Mouse (Mus musculus) embryonic facial prominence, embryonic 13.5 days (tissue): ENCODE measurements around the gene Mgat1. TPM values are rescaled to one million over a fixed set of nuclear protein-coding genes. Genes with fewer than 3 reads are reported as not detected.

Source experiments
- ATAC-seq: fragments of 200-750 bp; cut with Nextera tagmentation; 2 replicates; pipeline ENCODE4 v1.8.0; 2017; ENCODE audit warnings: low read depth; ENCODE audit not compliant: insufficient number of reproducible peaks, insufficient read depth, low FRiP score, low TSS enrichment
- H3K27ac ChIP-seq: fragments of 300-500 bp; sonication (generic); 2 replicates; pipeline ENCODE4 v1.5.1; 2015; ENCODE audit warnings: moderate library complexity, mild to moderate bottlenecking, inconsistent platforms
- H3K27me3 ChIP-seq: fragments of 300-500 bp; sonication (generic); 2 replicates; pipeline ENCODE4 v1.6.1; 2015; ENCODE audit warnings: mild to moderate bottlenecking, inconsistent platforms
- H3K36me3 ChIP-seq: fragments of 300-500 bp; sonication (generic); 2 replicates; pipeline ENCODE4 v1.6.1; 2015; ENCODE audit warnings: mild to moderate bottlenecking, inconsistent platforms
- H3K4me1 ChIP-seq: fragments of 300-500 bp; sonication (generic); 2 replicates; pipeline ENCODE4 v1.6.1; 2015; ENCODE audit warnings: inconsistent platforms
- H3K4me2 ChIP-seq: fragments of 300-500 bp; sonication (generic); 2 replicates; pipeline ENCODE4 v1.6.1; 2015; ENCODE audit warnings: moderate library complexity, mild to moderate bottlenecking, inconsistent platforms
- H3K4me3 ChIP-seq: fragments of 300-500 bp; sonication (generic); 2 replicates; pipeline ENCODE4 v1.5.1; 2015; ENCODE audit warnings: mild to moderate bottlenecking, inconsistent platforms
- H3K9ac ChIP-seq: fragments of 300-500 bp; sonication (generic); 2 replicates; pipeline ENCODE4 v1.6.1; 2015; ENCODE audit warnings: mild to moderate bottlenecking, inconsistent platforms
- H3K9me3 ChIP-seq: fragments of 300-500 bp; sonication (generic); 2 replicates; pipeline ENCODE4 v1.6.1; 2016; ENCODE audit warnings: inconsistent platforms
- WGBS: fragments of 180-500 bp; shearing (Covaris S2); methylation state at CpG from one replicate; pipeline ENCODE4 v1.1.7; 2015; ENCODE audit warnings: mixed read lengths; 5-methylcytosine and 5-hydroxymethylcytosine counted together
- polyA plus RNA-seq: library from polyadenylated mRNA; unstranded; fragments of >200 nt; fragmentation: Nextera tagmentation; extraction: Ambion mirVana; gene quantifications from 2 replicates; pipeline ENCODE4 v1.2.1, GENCODE M21; 2015

Mgat1 gene
- polyA plus RNA-seq, 1 experiment from 2014 or later: 53.5 TPM

DNA sequence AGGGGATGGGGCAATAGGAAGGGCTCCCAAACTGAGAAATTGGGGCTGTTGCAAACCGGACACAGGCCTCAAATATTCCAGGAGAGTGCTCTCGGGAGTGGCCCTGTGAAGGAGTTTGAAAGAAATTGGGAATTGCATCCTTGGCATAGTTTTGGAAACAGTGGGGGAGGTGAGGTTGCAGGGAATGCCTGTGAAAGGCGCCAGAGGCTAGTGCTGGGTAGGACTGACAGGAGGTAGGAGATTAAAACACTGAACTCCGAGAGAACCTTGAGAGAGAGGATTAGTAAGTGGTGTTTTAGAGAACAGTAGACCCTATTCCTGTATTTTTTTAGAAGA, 572 bp downstream of the Mgat1 start:
- peak overlapping the region; percentile 53 for H3K4me3 ChIP-seq
- H3K36me3 ChIP-seq: no peaks in the 10 kb centered on the region
- peak overlapping the region; percentile 97 for H3K27ac ChIP-seq
- peaks cover 25% of the 10 kb centered on the region for H3K4me1 ChIP-seq
- H3K9me3 ChIP-seq: no peaks in the 10 kb centered on the region
- WGBS: 0% methylated on average over 4 of the region's 4 CpGs
- H3K4me2 ChIP-seq: peak overlapping the region; percentile 62
- no peak for ATAC-seq
- H3K9ac ChIP-seq: peak overlapping the region; percentile 70
- no peaks in the 10 kb centered on the region for H3K27me3 ChIP-seq

DNA sequence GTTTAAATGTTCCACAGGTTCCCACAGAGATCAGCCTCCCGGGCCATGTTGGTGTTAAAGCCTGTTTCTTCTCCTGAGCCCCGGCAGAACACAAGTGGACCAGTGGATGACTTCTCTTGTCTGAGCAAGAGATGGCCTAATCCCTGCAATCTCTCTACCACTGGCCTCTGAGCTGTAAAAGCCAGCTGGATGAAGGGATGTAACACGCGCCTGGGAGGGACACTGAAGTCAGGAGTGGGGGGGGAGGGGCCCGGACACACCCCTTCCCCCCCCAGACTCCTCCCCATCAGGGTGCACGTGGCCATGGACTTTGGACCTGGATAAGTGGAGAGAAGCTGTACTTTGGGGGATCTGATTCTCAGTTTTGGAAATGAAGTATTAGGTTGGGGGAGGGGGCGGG, 1.2 kb downstream of the Mgat1 start:
- WGBS: 15% methylated on average over 7 of the region's 7 CpGs
- ATAC-seq: no peak
- H3K4me3 ChIP-seq: peak overlapping the region; percentile 53
- peak overlapping the region; percentile 62 for H3K4me2 ChIP-seq
- H3K36me3 ChIP-seq: no peaks in the 10 kb centered on the region
- peaks cover 31% of the 10 kb centered on the region for H3K4me1 ChIP-seq
- H3K9me3 ChIP-seq: no peaks in the 10 kb centered on the region
- no peaks in the 10 kb centered on the region for H3K27me3 ChIP-seq
- H3K27ac ChIP-seq: peak overlapping the region; percentile 97
- 0 out of 2 replicates have a peak overlapping the region, but pooled peaks have one; percentile 70 for H3K9ac ChIP-seq

DNA sequence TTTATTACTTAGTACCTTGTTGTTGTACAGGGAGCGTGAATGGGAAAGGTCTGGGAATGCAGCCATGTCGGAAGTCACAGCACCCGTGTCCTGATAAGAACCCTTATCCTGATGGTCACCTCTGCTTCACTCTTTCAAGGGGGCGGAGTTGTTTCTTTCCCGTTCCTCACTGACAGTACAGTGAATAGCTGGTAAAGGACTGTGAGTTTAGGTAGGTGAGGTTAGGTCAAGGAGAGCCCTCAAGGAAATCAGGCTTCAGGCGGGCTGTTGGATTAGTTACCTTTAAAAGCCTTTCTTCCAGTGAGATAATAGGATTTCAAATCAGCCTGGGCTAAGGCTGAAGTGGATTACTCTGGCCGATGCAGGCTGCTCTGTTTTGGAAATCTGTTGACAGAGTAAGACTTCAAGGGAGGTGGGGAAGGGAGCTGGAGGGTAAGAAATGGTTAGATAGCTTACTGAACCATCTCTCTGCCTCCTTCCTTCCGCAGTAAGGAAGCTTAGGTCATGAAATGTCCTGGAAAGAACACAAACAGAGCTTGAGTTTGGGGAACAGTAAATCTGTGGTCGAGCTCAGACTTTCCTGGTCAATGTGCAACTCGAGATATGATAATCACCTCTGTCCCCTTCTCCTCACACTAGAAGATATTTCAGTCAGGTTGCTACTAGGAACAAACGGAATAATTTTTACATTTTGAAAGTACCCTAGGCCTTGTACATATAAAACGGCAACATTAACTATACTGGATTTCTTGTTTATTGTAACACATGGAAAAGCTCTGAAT, 1.8 kb downstream of the Mgat1 start:
- H3K4me1 ChIP-seq: peaks cover 31% of the 10 kb centered on the region
- H3K4me3 ChIP-seq: peak overlapping the region; percentile 53
- 24% methylated on average over 12 of the region's 12 CpGs for WGBS
- ATAC-seq: no peak
- peak overlapping the region; percentile 62 for H3K4me2 ChIP-seq
- no peak overlapping the region for H3K27ac ChIP-seq
- H3K36me3 ChIP-seq: no peaks in the 10 kb centered on the region
- H3K9me3 ChIP-seq: no peaks in the 10 kb centered on the region
- H3K27me3 ChIP-seq: no peaks in the 10 kb centered on the region
- peak overlapping the region; percentile 54; the same call in 1 of the 2 replicates for H3K9ac ChIP-seq

DNA sequence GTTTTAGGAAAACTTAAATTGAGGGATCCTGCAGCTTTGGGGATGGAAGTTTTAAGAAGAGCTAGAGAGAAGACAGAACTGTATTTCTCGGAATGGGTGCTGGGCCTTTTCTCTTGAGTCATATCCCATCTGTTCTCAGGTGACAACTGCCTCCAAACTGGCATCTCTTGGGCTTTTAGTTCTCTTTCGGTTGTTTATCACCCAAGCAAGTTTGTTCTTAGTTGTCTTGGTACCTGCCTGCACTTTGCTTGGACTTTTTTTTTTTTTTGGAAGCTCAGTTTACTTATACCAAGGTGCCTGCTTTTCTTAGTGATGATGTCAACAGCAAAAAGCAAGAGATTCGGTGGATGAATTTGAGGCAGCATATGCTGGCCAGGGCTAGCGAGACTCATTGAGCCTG, 2.5 kb downstream of the Mgat1 start:
- Histone ChIP-seq H3K36me3 (no peaks in the 10 kb centered on the region), H3K9ac (no peak overlapping the region), H3K27ac (no peak overlapping the region), H3K4me2 (no peak overlapping the region), H3K4me1 (peaks cover 38% of the 10 kb centered on the region), H3K9me3 (no peaks in the 10 kb centered on the region), H3K27me3 (no peaks in the 10 kb centered on the region), H3K4me3 (no peak overlapping the region)
- 85% methylated on average over 4 of the region's 4 CpGs for WGBS
- ATAC-seq: no peak

DNA sequence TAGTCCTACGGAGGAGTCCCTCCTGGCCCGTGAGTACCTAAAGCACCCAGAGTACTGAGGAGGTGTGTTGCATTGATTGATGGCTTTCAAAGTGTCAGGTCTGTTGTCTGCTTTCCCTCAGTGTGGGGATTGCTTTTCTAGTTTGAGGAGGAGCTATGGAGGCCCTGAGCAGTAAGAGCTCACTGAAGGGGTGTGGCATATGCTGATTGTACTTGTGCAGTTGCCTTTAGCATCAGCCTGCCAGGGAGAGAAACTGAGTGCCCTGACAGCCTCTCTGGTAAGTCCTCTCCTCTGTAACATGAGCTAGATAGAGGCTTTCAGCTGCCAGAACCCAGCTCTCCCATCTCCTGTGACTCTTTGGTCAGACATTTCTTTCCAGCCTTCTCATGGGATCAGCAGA, 3.3 kb downstream of the Mgat1 start:
- H3K9me3 ChIP-seq: no peaks in the 10 kb centered on the region
- ATAC-seq: no peak
- H3K27ac ChIP-seq: no peak overlapping the region
- peaks cover 45% of the 10 kb centered on the region for H3K4me1 ChIP-seq
- H3K9ac ChIP-seq: no peak overlapping the region
- no peak overlapping the region for H3K4me2 ChIP-seq
- WGBS: 74% methylated on average over 2 of the region's 2 CpGs
- H3K36me3 ChIP-seq: peaks cover 7% of the 10 kb centered on the region; the same call in 1 of the 2 replicates
- no peaks in the 10 kb centered on the region for H3K27me3 ChIP-seq
- no peak overlapping the region for H3K4me3 ChIP-seq

DNA sequence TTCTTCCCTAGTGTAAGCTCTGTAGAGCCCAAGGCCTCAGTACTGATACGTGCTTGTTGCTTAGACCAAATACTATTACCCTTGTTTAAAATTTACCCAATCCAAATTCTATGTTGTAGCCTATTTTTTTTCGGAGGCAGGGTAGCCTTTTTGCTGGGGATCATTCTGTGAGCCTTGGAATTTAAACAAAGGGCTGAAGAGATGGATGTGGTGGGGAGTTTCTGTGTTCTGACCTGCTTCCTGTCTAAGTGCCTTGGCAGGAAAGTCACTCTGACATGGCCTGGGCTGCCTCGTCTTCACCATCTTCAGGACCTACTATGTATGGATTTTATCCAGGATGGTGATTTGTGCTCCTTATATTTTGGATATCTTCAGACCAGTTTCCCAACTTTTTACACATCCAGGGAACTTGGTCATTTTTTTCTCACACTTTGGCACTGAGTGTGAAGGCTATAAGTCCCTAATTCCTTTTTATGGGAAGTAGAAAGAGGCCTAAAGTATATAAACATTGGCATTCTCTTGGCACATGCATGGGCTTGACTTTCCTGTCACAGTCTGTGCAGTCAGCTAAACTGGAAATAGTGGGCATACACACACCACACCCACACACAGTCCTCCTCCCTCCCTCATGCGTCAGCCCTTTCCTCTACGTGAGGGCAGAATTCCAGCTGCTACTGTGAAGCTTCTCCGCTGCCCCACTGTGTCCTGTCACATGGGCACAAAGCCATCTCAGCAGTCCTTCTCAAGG, 4.4 kb downstream of the Mgat1 start:
- no peak overlapping the region for H3K4me3 ChIP-seq
- peaks cover 42% of the 10 kb centered on the region for H3K4me1 ChIP-seq
- no peak overlapping the region for H3K27ac ChIP-seq
- ATAC-seq: no peak
- no peaks in the 10 kb centered on the region for H3K27me3 ChIP-seq
- H3K9me3 ChIP-seq: no peaks in the 10 kb centered on the region
- H3K4me2 ChIP-seq: no peak overlapping the region
- 63% methylated on average over 6 of the region's 6 CpGs for WGBS
- no peak overlapping the region for H3K9ac ChIP-seq
- H3K36me3 ChIP-seq: peaks cover 17% of the 10 kb centered on the region; the same call in 1 of the 2 replicates

DNA sequence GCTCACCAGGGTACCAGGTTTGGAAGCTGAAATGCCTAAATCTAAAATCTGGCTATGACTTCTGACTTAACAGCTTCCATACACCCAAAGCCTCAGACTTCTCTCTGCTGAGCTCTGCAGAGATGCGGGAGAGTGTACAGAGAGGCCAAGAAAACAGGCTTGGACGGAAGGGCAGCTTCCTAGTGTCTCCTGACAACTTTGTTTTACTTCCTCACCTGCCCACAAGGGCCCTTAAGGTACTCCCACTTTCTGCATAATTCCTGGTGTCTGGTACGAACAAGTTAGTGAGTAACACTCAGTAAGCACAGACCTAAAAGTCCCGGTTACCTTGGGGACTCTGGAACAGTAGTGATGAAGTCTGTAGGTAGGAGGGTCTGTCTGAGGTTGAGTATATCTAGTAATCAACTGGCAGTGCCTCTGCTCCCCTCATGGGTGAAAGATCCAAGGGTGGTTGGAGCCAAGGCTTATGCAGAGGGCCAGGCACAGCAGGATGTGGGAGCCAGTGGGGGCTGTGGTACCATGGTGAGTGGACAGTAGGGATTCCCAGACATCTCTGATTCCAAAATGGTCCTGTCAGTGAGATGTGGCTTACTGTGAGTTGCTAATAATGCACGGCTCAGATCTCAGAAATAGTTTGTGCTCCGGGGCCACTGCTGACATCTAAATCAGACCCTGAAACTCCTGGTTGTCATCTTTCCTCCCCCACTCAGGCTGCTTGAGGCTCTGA, 5.1 kb downstream of the Mgat1 start:
- no peak overlapping the region for H3K4me3 ChIP-seq
- H3K36me3 ChIP-seq: peaks cover 24% of the 10 kb centered on the region; the same call in 1 of the 2 replicates
- no peak for ATAC-seq
- peak overlapping the region; percentile 70 for H3K4me2 ChIP-seq
- 62% methylated on average over 6 of the region's 6 CpGs for WGBS
- no peak overlapping the region for H3K9ac ChIP-seq
- no peaks in the 10 kb centered on the region for H3K27me3 ChIP-seq
- H3K27ac ChIP-seq: no peak overlapping the region
- H3K4me1 ChIP-seq: peaks cover 42% of the 10 kb centered on the region
- H3K9me3 ChIP-seq: no peaks in the 10 kb centered on the region

DNA sequence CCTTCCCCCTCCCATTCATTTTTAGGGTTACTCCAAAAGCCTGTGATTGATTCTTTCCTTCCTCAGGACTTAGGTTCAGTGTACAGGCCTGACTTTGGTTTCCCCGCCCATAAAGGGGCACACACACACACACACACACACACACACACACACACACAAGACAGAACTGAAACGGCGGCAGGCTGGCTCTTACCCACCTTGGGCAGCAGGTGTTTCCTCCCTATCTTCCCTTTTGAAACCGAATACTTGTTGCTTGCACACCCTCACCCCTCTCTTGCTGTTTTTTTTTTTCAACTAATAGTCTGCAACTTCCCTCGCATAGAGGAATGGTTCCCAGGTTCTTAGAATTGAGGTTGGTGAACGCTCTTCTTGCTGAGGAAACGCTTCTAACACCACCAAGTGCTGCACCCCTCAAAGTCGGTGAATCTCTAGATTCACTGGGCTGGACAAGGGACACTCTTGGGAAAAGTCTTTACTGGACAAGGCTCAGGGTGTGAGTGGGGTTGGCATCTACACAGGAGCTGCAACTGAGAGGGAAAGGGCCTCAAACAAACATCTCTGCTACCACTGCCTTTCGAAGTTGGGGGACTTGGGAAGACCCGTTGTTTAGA, 5.9 kb downstream of the Mgat1 start:
- Histone ChIP-seq H3K36me3 (peaks cover 30% of the 10 kb centered on the region), H3K9me3 (no peaks in the 10 kb centered on the region), H3K27me3 (no peaks in the 10 kb centered on the region), H3K9ac (peak overlapping the region; percentile 94), H3K4me3 (peak overlapping the region; percentile 73), H3K4me2 (peak overlapping the region; percentile 70), H3K27ac (peak overlapping the region; percentile 94), H3K4me1 (peaks cover 37% of the 10 kb centered on the region)
- no peak for ATAC-seq
- 20% methylated on average over 10 of the region's 10 CpGs for WGBS

DNA sequence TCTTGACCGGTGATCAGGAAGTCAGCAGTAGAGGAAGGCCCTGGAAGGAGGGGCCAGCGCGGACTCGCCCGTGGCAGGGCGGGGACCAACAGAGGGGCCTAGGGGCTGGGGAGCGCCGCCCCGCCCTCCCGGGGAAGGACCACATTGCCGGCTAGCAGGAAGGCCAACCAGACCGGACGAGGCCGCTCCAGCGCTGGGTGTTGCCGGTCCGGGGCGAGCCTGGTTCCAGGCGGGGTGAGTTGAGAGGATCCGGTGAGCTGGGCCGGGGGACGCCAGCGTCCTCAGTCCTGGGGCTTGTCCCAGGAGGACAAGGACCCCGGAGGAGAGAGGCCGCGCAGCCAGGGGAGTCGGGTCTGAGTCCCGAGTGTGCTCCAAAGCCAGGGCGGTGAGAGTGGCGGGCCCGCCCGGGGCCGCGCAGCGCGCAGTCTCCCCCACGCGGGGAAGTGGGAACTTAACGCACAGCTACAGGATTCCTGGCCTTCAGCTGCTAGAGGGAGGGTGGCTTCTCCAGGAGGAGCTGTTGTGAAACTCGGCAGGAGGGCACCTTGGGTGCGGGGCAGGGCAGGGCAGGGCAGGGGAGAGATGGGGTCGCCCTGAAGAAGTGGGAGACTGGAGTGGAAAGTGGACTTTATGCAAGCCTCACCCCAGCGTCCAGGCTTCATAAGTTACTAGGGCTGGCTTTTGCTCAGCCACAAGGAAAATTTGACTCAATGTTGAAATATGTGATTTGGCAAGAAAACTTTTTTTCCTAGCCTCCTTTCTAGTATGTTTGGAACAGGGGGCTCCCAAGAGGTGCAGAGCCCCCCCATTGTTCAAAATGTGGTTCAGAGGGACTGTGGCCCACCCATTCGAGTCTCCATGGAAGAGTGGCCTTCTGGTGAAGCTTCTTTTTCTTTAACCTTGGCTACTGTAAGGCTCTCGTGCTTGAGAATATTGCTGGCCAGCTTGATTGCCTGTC, 6.7 kb downstream of the Mgat1 start:
- H3K4me1 ChIP-seq: peaks cover 30% of the 10 kb centered on the region
- 3% methylated on average over 45 of the region's 45 CpGs for WGBS
- H3K4me3 ChIP-seq: peak overlapping the region; percentile 73
- H3K9me3 ChIP-seq: no peaks in the 10 kb centered on the region
- peak; percentile 86 for ATAC-seq
- H3K27ac ChIP-seq: peak overlapping the region; percentile 94
- H3K27me3 ChIP-seq: no peaks in the 10 kb centered on the region
- H3K9ac ChIP-seq: peak overlapping the region; percentile 94
- peaks cover 32% of the 10 kb centered on the region for H3K36me3 ChIP-seq
- peak overlapping the region; percentile 70 for H3K4me2 ChIP-seq

DNA sequence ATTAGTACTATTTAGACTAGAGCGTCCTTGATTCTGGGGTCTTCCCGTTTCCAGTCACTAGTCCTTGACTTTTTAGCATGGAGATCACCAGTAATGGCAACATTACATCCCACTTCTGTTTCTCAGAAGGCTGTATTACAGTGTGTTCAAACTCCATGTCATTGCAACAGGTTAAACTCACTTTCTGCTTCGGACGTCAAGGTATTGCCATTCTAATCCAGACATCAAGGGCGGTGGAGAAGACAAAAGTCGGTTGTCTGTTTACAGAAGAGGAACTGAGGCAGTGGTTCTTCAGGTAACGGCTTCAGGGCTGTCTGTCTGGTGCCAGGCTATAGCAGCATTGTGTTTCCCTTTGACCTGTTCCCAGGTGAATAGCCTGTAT, 7.4 kb downstream of the Mgat1 start:
- 63% methylated on average over 7 of the region's 7 CpGs for WGBS
- H3K4me1 ChIP-seq: peaks cover 26% of the 10 kb centered on the region

More for the DNA sequence above, 7.4 kb downstream of the Mgat1 start:
- H3K4me2 ChIP-seq: peak overlapping the region; percentile 70
- no peak for ATAC-seq
- peak overlapping the region; percentile 94 for H3K9ac ChIP-seq
- H3K27ac ChIP-seq: 0 out of 2 replicates have a peak overlapping the region, but pooled peaks have one; percentile 17
- no peaks in the 10 kb centered on the region for H3K27me3 ChIP-seq
- H3K9me3 ChIP-seq: no peaks in the 10 kb centered on the region
- H3K4me3 ChIP-seq: peak overlapping the region; percentile 73
- peaks cover 35% of the 10 kb centered on the region for H3K36me3 ChIP-seq
